Mouse (Mus musculus) right cerebral cortex, postnatal 36 days (tissue): Measurements from ENCODE around the gene 2700049A03Rik.

ENCODE experiments used
- DNase-seq, 2 experiments: peaks; one replicate each; pipeline ENCODE4 v3.0.0; 2022; ENCODE audit warnings: low spot score in 2 of 2, mixed read lengths in 1 of 2

Gene 2700049A03Rik

GRCm38 (mm10) chr12:71264211-71264610 lies 127.6 kb downstream of the 2700049A03Rik start:
- DNase-seq = no peak

DNA sequence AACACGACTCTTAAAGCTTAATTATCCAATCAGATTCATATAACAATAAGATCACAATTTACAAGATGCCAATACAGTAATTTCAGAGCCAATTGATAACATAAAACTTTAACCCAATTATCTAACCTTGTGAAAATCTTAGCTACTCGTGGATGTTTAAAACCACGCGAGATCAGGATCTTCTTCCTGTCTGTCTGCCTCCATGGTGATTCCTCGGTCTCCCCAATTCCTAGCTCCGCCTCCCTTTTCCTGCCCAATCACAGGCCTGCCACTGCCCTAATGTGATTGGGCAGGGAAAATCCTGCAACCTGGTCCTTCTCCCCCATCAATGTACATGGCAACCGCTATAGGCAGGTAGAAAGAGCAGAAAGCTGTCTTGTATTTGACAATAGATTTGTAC lies 132.7 kb downstream of the 2700049A03Rik start:
- DNase-seq = no peak

DNA sequence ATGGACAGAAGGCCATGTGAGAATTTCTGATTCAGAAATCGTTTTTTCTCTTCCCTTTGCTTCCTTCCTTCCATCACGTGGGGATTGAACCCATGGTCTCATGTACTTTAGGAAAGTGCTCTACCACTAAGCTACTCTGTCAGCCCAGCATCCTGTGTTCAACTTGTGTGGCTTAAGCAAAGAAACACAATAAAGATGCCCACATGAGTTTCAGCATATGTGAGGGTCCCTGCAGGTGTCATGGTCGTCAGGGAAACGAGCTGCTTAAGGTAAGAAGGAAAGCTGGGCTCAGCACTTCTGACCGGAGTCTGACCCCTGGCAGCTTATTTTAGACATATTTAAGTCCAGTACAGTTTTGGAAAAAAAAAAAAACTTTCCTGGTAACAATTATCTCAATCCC lies 134.5 kb downstream of the 2700049A03Rik start:
- no peak for DNase-seq

- no peak for DNase-seq
Measured at GRCm38 (mm10) chr12:71274519-71275237, 138.0 kb downstream of the 2700049A03Rik start.

DNA sequence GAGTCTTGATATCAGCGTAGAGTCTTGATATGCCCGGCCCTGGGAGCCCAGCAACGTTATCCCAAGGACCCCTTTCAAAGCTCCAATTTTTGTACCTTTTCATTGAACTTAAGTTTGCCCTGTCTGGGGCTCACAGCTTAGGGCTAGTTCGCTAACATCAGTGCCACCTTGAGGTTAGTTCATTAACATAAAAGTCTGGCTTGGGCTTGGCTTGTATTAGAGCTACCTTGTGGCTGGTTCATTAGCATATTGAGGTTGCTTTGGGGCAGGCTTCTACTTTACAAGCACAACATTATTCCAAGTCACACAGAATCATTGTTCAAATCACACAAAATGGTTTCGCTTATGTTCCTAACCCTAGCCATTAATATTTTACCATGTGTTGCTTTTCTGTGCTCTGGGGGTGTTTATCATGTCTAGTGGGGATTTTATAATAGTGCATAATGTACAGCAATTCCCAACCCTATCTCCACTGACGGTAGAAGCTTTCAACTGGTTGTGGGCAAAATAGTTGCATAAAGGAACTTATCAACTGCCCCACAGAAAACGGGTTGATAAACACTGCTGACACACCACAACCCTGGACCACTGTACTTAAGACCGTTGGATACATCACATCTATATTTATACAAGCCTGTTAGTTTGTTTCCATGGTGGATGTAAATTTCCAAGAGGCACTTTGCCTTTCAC lies 139.4 kb downstream of the 2700049A03Rik start:
- no peak for DNase-seq

GRCm38 (mm10) chr12:71279521-71280262 lies 143.0 kb downstream of the 2700049A03Rik start:
- no peak for DNase-seq

- no peak for DNase-seq
Measured at GRCm38 (mm10) chr12:71281201-71281768, 144.6 kb downstream of the 2700049A03Rik start.

DNA sequence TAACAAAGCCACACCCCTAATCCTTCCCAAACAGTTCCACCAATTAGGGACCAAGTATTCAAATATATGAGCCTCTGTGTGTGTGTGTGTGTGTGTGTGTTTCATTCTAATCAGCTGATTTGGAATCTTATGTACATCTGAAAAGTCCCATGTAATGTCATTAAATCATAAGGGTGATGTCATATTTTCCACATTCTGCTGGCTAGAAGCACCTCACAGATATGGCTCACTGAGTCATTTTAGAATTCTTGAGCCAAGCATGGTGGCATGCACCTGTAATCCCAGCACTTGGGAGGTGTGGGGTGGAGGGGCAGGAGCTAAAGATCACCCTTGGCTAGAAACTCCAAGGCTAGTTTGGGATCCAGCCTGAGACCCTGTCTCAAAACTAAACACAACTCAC lies 148.8 kb downstream of the 2700049A03Rik start:
- DNase-seq = no peak

DNA sequence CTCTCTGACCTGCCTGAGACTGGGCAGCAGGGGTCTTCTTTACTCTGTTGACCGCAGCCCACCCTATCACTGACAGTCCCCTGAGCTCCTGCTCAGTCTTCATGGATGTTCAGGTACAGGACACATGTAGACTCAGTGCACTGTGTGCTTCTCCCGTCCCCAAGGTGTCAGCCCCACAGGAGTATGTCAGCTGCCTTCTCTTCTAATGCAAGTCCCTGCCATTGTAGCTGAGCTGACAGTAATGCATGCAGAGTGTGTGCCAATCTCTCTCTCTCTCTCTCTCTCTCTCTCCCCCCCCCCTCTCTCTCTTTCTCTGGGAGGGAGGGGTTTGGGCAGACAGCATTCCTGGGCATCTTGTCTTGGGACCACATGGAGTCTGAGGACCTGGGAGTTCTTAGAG lies 153.8 kb downstream of the 2700049A03Rik start:
- no peak for DNase-seq
